ENCODE assay signal across 16 mouse cellular contexts in the genomic region with DNA sequence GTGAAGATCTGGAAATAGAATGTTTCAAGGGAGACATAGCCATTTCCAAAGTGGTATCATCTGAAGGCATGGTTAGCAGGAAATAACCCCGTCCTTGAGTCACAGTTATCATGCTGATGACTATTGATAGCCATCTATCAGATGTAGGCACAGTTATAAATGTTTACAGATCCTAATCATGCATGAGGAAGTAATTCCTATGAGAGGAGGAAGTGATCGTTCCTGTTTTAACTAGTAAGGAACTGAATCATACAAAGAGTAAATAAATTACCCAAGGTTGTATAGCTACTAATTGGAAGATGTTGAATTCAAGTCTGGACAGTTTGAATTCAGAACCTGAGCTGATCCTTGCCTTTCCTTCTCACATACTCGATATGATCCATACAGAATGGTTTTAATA.
A peak's percentile ranks its signal among the peaks of the same experiment; 100 is the strongest.
DNase-seq lines count a peak whose midpoint lies in the region; ATAC-seq lines count a peak whose summit lies in the region.
"Had no signal": no experiment of that assay in that cellular context is flagged by ENCODE, and none has a peak within 500 bp of the region (broad histone marks: within the 10 kb centered on the region; RNA-seq: fewer than 3 reads in every experiment).

No protein-coding gene starts in this region.

- peak; percentile 63; the same call in 1 of the 2 replicates for ATAC-seq in common myeloid progenitor, adult 5-6 weeks (replicated peaks; ENCODE audit: low read depth, poor library complexity, severe bottlenecking)
- peak; percentile 94 for ATAC-seq in megakaryocyte, adult 5-6 weeks (ENCODE audit: poor library complexity, severe bottlenecking)
- peak; percentile 59; the same call in 1 of the 2 replicates for ATAC-seq in monocyte, adult 5-6 weeks (replicated peaks; ENCODE audit: insufficient number of reproducible peaks, low FRiP score, low TSS enrichment, poor library complexity, severe bottlenecking)
- ATAC-seq: forebrain, embryonic 13.5 days; forebrain, embryonic 15.5 days; forebrain, postnatal 0 days had no signal

- intact Hi-C loops in heart, postnatal 25 days (cut with DNase I): no loop called here

- no peak for DNase-seq in thymus, postnatal 25 days
- no peak for DNase-seq in heart, postnatal 25 days (ENCODE audit: low spot score)
- DNase-seq: adrenal gland, adult 2 months; adrenal gland, postnatal 10 days; adrenal gland, postnatal 25 days; cerebellum, adult 11 months; cerebellum, adult 18-20 months; cerebellum, adult 8-10 months; cerebellum, adult 9-11 months; cerebellum, postnatal 36 days; forebrain, postnatal 0 days had no signal
